Mouse (Mus musculus): ENCODE measurements around the gene 1700129C05Rik. TPM values are rescaled to one million over a fixed set of nuclear protein-coding genes. Genes with fewer than 3 reads are reported as not detected.

Gene 1700129C05Rik
- total RNA-seq (2014; fragmentation: Nextera tagmentation) (not detected in 2 replicates), total RNA-seq (2017) (0.22 TPM in 1 of 2 replicates, not detected in the other), polyA plus RNA-seq (2012) (not detected in 2 replicates)

GRCm38 (mm10) chr14:59142793-59143192 is at the start of gene 1700129C05Rik:
Gene 1700129C05Rik, minus strand, starts transcription at chr14:59142893.
- no peak for DNase-seq (ENCODE audit: low spot score)

GRCm38 (mm10) chr14:59186121-59186520 is 43.4 kb upstream of the 1700129C05Rik start:
- TF ChIP-seq GATA1 (IDR thresholded peaks at IDR 0.05; ENCODE audit: borderline replicate concordance, low read length) (no peak), TAL1 (conservative IDR thresholded peaks at IDR 0.05; ENCODE audit: low read depth, low read length) (no peak), CTCF (IDR thresholded peaks at IDR 0.05; ENCODE audit: low read depth, low read length) (no peak), POLR2AphosphoS5 (IDR thresholded peaks at IDR 0.05; ENCODE audit: insufficient replicate concordance, low read depth, low read length) (no peak), GATA2 (IDR thresholded peaks at IDR 0.05; ENCODE audit: borderline replicate concordance, low read depth, low read length) (no peak)
- no peak for DNase-seq (ENCODE audit: low spot score)
- no peak for ATAC-seq (ENCODE audit: extremely low read depth, insufficient number of reproducible peaks, low FRiP score, poor library complexity, severe bottlenecking)

More at GRCm38 (mm10) chr14:59142793-59143192, at the start of gene 1700129C05Rik:
- no peaks in the 10 kb centered on the region for H3K27me3 ChIP-seq (ENCODE audit: insufficient read depth, low read length)
- TF ChIP-seq POLR2AphosphoS5 (IDR thresholded peaks at IDR 0.05; ENCODE audit: insufficient replicate concordance, low read depth, low read length) (no peak), GATA2 (IDR thresholded peaks at IDR 0.05; ENCODE audit: borderline replicate concordance, low read depth, low read length) (no peak), TAL1 (conservative IDR thresholded peaks at IDR 0.05; ENCODE audit: low read depth, low read length) (no peak), GATA1 (IDR thresholded peaks at IDR 0.05; ENCODE audit: borderline replicate concordance, low read length) (no peak), CTCF (IDR thresholded peaks at IDR 0.05; ENCODE audit: low read depth, low read length) (no peak)
- H3K9me3 ChIP-seq (replicated peaks), result no peaks in the 10 kb centered on the region
- no peaks in the 10 kb centered on the region for H3K4me1 ChIP-seq (ENCODE audit: insufficient read depth, low read depth, low read length)
- H3K4me3 ChIP-seq (ENCODE audit: low read depth, low read length), result no peak within 1 kb of the TSS
- H3K36me3 ChIP-seq (replicated peaks), result no peaks in the 10 kb centered on the region
- no peak for ATAC-seq (ENCODE audit: extremely low read depth, insufficient number of reproducible peaks, low FRiP score, poor library complexity, severe bottlenecking)

GRCm38 (mm10) chr14:59185514-59185913 is 42.8 kb upstream of the 1700129C05Rik start:
- no peak for TF ChIP-seq POLR2AphosphoS5 (IDR thresholded peaks at IDR 0.05; ENCODE audit: insufficient replicate concordance, low read depth, low read length)
- Histone ChIP-seq H3K4me3 (ENCODE audit: low read depth, low read length) (no peak overlapping the region), H3K9me3 (replicated peaks) (no peaks in the 10 kb centered on the region), H3K27me3 (ENCODE audit: insufficient read depth, low read length) (peaks cover 2% of the 10 kb centered on the region; the same call in 1 of the 2 replicates), H3K4me1 (ENCODE audit: insufficient read depth, low read depth, low read length) (no peaks in the 10 kb centered on the region), H3K36me3 (replicated peaks) (no peaks in the 10 kb centered on the region)
- no peak for ATAC-seq (ENCODE audit: extremely low read depth, insufficient number of reproducible peaks, low FRiP score, poor library complexity, severe bottlenecking)
- DNase-seq (ENCODE audit: low spot score), result no peak

More at GRCm38 (mm10) chr14:59186121-59186520, 43.4 kb upstream of the 1700129C05Rik start:
- H3K4me1 ChIP-seq (ENCODE audit: insufficient read depth, low read depth, low read length), result no peaks in the 10 kb centered on the region
- peaks cover 2% of the 10 kb centered on the region; the same call in 1 of the 2 replicates for H3K27me3 ChIP-seq (ENCODE audit: insufficient read depth, low read length)
- H3K4me3 ChIP-seq (ENCODE audit: low read depth, low read length), result no peak overlapping the region
- H3K36me3 ChIP-seq (replicated peaks), result no peaks in the 10 kb centered on the region
- H3K9me3 ChIP-seq (replicated peaks), result no peaks in the 10 kb centered on the region

- Histone ChIP-seq H3K27me3 (ENCODE audit: insufficient read depth, low read length) (peaks cover 2% of the 10 kb centered on the region; the same call in 1 of the 2 replicates), H3K4me1 (ENCODE audit: insufficient read depth, low read depth, low read length) (no peaks in the 10 kb centered on the region), H3K9me3 (replicated peaks) (no peaks in the 10 kb centered on the region), H3K36me3 (replicated peaks) (no peaks in the 10 kb centered on the region), H3K4me3 (ENCODE audit: low read depth, low read length) (no peak overlapping the region)
- no peak for TF ChIP-seq CTCF (IDR thresholded peaks at IDR 0.05; ENCODE audit: low read depth, low read length)
- TF ChIP-seq TAL1 (conservative IDR thresholded peaks at IDR 0.05; ENCODE audit: low read depth, low read length), result no peak
- TF ChIP-seq POLR2AphosphoS5 (IDR thresholded peaks at IDR 0.05; ENCODE audit: insufficient replicate concordance, low read depth, low read length), result no peak
- no peak for TF ChIP-seq GATA2 (IDR thresholded peaks at IDR 0.05; ENCODE audit: borderline replicate concordance, low read depth, low read length)
- TF ChIP-seq GATA1 (IDR thresholded peaks at IDR 0.05; ENCODE audit: borderline replicate concordance, low read length), result no peak
- ATAC-seq (ENCODE audit: extremely low read depth, insufficient number of reproducible peaks, low FRiP score, poor library complexity, severe bottlenecking) (no peak), DNase-seq (ENCODE audit: low spot score) (no peak)
Observed at GRCm38 (mm10) chr14:59182732-59183131, 40.0 kb upstream of the 1700129C05Rik start.

GRCm38 (mm10) chr14:59178649-59179048 is 36.0 kb upstream of the 1700129C05Rik start, which contains the start of gene Gm5142:
Gene Gm5142, minus strand, starts transcription at chr14:59178749.
- no peak within 1 kb of the TSS for H3K4me3 ChIP-seq (ENCODE audit: low read depth, low read length)
- no peaks in the 10 kb centered on the region for H3K27me3 ChIP-seq (ENCODE audit: insufficient read depth, low read length)
- DNase-seq (ENCODE audit: low spot score) (no peak), ATAC-seq (ENCODE audit: extremely low read depth, insufficient number of reproducible peaks, low FRiP score, poor library complexity, severe bottlenecking) (no peak)
- H3K4me1 ChIP-seq (ENCODE audit: insufficient read depth, low read depth, low read length), result no peaks in the 10 kb centered on the region
- TF ChIP-seq GATA2 (IDR thresholded peaks at IDR 0.05; ENCODE audit: borderline replicate concordance, low read depth, low read length) (no peak), CTCF (IDR thresholded peaks at IDR 0.05; ENCODE audit: low read depth, low read length) (no peak), GATA1 (IDR thresholded peaks at IDR 0.05; ENCODE audit: borderline replicate concordance, low read length) (no peak), TAL1 (conservative IDR thresholded peaks at IDR 0.05; ENCODE audit: low read depth, low read length) (no peak), POLR2AphosphoS5 (IDR thresholded peaks at IDR 0.05; ENCODE audit: insufficient replicate concordance, low read depth, low read length) (no peak)
- no peaks in the 10 kb centered on the region for H3K36me3 ChIP-seq (replicated peaks)
- H3K9me3 ChIP-seq (replicated peaks), result no peaks in the 10 kb centered on the region

- ATAC-seq (ENCODE audit: extremely low read depth, insufficient number of reproducible peaks, low FRiP score, poor library complexity, severe bottlenecking), result no peak
- TF ChIP-seq TAL1 (conservative IDR thresholded peaks at IDR 0.05; ENCODE audit: low read depth, low read length) (no peak), GATA2 (IDR thresholded peaks at IDR 0.05; ENCODE audit: borderline replicate concordance, low read depth, low read length) (no peak), CTCF (IDR thresholded peaks at IDR 0.05; ENCODE audit: low read depth, low read length) (no peak), GATA1 (IDR thresholded peaks at IDR 0.05; ENCODE audit: borderline replicate concordance, low read length) (no peak), POLR2AphosphoS5 (IDR thresholded peaks at IDR 0.05; ENCODE audit: insufficient replicate concordance, low read depth, low read length) (no peak)
- DNase-seq (ENCODE audit: low spot score), result no peak
- H3K36me3 ChIP-seq (replicated peaks), result no peaks in the 10 kb centered on the region
- no peaks in the 10 kb centered on the region for H3K27me3 ChIP-seq (ENCODE audit: insufficient read depth, low read length)
- no peaks in the 10 kb centered on the region for H3K9me3 ChIP-seq (replicated peaks)
- H3K4me1 ChIP-seq (ENCODE audit: insufficient read depth, low read depth, low read length), result no peaks in the 10 kb centered on the region
- no peak overlapping the region for H3K4me3 ChIP-seq (ENCODE audit: low read depth, low read length)
Observed at GRCm38 (mm10) chr14:59157016-59157698, 14.5 kb upstream of the 1700129C05Rik start.
